Mouse (Mus musculus): ENCODE measurements at regions not wholly inside any gene's neighbourhood (a gene's known extent, or its start where the extent isn't known, plus 50 kb on each side); places are given as distances from the start of the nearest gene placed in this dataset.

GRCm38 (mm10) chr12:77760976-77761375 is 433.1 kb upstream of the Gm6657 start:
- TF ChIP-seq POLR2A (IDR thresholded peaks at IDR 0.05; ENCODE audit: insufficient read depth, low read length) (no peak), CTCF (IDR thresholded peaks at IDR 0.05; ENCODE audit: low read depth, low read length) (no peak)
